Mouse (Mus musculus): ENCODE measurements around the gene Ikzf3. TPM values are rescaled to one million over a fixed set of nuclear protein-coding genes. Genes with fewer than 3 reads are reported as not detected.

Ikzf3 gene
- polyA plus RNA-seq, 1 experiment, result not detected

DNA sequence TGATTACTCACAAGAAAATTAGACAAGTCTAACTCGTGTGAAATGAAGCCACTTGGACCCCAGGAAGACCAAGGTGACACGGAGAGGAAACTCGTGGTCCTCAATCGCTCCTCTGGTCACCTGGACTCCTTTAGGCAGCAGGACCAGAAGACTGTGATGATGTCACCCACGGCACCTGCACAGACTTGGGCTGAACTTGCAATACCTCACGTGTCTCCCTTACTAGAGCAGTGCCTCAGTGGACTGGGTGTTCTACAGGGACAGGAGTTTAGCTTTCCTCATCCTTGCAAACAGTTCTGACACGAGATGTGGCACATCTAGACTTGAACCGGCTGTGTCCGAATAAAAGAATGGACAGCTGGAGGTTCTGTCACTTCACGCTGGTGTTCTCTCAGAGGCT is 63.8 kb downstream of the Ikzf3 start:
- no peak overlapping the region for H3K4me3 ChIP-seq
- H3K4me2 ChIP-seq (ENCODE audit: low read depth), result no peak overlapping the region
- peaks cover 78% of the 10 kb centered on the region for H3K27me3 ChIP-seq (ENCODE audit: control insufficient read depth, insufficient read depth, insufficient read length)
- H3K36me3 ChIP-seq (ENCODE audit: control insufficient read depth, insufficient read depth), result no peaks in the 10 kb centered on the region
- TF ChIP-seq CEBPB (IDR thresholded peaks at IDR 0.05; ENCODE audit: insufficient read depth, poor library complexity, severe bottlenecking) (no peak), POLR2AphosphoS2 (IDR thresholded peaks at IDR 0.05; ENCODE audit: insufficient read length, low read depth) (no peak), POLR2A (IDR thresholded peaks at IDR 0.05; ENCODE audit: insufficient read length, low read depth) (no peak), MYOD1 (IDR thresholded peaks at IDR 0.05; ENCODE audit: control insufficient read depth in 1 of 3, insufficient read length in 2 of 3, low read depth in 2 of 3) (no peak)
- H3ac ChIP-seq (ENCODE audit: control insufficient read depth, insufficient read length), result no peak overlapping the region
- H3K79me2 ChIP-seq (ENCODE audit: control insufficient read depth, insufficient read depth), result no peaks in the 10 kb centered on the region

DNA sequence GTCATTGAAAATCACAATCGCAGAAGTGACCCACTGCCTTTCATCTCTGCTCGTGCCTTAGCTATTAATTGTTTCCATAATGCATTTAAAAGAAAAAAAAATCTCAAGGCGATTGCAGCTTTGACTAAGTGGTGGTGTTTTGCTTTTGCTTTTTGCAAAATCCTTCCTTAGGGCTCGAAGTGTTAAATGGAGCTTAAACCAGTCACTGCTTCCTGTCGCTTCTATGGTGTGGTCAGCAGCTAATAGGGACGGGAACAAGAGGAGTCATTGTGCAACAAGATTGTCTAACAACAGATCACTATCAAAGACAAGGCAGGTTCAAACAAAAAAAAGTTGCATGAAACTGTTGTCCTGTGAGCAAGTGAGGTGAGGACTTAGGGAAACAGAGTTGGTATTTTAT is 64.6 kb downstream of the Ikzf3 start:
- no peak overlapping the region for H3ac ChIP-seq (ENCODE audit: control insufficient read depth, insufficient read length)
- TF ChIP-seq E2F4 (IDR thresholded peaks at IDR 0.05; ENCODE audit: insufficient read depth) (no peak), USF1 (IDR thresholded peaks at IDR 0.05; ENCODE audit: low read depth) (no peak), REST (IDR thresholded peaks at IDR 0.05; ENCODE audit: insufficient read depth, insufficient read length) (no peak), POLR2A (IDR thresholded peaks at IDR 0.05; ENCODE audit: insufficient read length, low read depth) (no peak), MAX (IDR thresholded peaks at IDR 0.05; ENCODE audit: low read depth) (no peak), MYOG (IDR thresholded peaks at IDR 0.05; ENCODE audit: control insufficient read depth in 1 of 3, insufficient read depth in 1 of 3, insufficient read length in 2 of 3, low read depth in 2 of 3) (no peak), TCF3 (IDR thresholded peaks at IDR 0.05; ENCODE audit: insufficient read length, low read depth) (no peak), POLR2AphosphoS2 (IDR thresholded peaks at IDR 0.05; ENCODE audit: insufficient read length, low read depth) (no peak), SRF (IDR thresholded peaks at IDR 0.05; ENCODE audit: control insufficient read depth, insufficient read length, low read depth) (no peak), MYOD1 (IDR thresholded peaks at IDR 0.05; ENCODE audit: control insufficient read depth in 1 of 3, insufficient read length in 2 of 3, low read depth in 2 of 3) (no peak), TCF12 (IDR thresholded peaks at IDR 0.05; ENCODE audit: insufficient read depth, poor library complexity, severe bottlenecking) (no peak), CEBPB (IDR thresholded peaks at IDR 0.05; ENCODE audit: insufficient read depth, poor library complexity, severe bottlenecking) (no peak)

DNA sequence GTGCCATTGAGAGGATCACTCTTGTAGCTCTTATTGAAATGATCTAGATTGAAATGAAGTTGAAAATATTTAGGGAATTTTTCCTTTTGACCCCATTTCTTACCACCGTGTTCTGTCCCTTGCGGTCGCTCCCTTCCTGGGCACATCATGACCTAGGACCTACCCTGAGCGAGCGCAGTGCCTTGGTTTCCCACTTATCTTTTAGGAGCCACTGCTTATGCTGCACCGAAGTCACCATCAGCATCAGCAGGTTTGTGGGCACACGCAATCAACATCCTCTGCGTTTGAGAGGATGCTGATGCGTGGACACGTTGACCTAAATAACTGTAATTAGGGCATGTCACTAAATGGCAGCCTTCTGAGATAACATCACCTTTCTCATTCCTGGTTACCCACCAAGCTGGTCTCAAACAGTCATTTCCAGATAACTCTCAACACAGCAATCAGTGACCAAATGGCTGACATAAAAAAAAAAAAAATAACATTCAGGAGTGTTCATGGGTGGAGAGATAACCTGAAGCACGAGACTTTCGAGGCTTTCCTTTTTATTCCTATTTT is 65.8 kb downstream of the Ikzf3 start:
- Histone ChIP-seq H3K36me3 (ENCODE audit: control insufficient read depth, insufficient read depth) (no peaks in the 10 kb centered on the region), H3K4me3 (no peak overlapping the region), H3ac (ENCODE audit: control insufficient read depth, insufficient read length) (no peak overlapping the region), H3K27me3 (ENCODE audit: control insufficient read depth, insufficient read depth, insufficient read length) (peaks cover 71% of the 10 kb centered on the region), H3K79me2 (ENCODE audit: control insufficient read depth, insufficient read depth) (no peaks in the 10 kb centered on the region), H3K4me2 (ENCODE audit: low read depth) (no peak overlapping the region)
- TF ChIP-seq POLR2AphosphoS2 (IDR thresholded peaks at IDR 0.05; ENCODE audit: insufficient read length, low read depth) (no peak), POLR2A (IDR thresholded peaks at IDR 0.05; ENCODE audit: insufficient read length, low read depth) (no peak), SRF (IDR thresholded peaks at IDR 0.05; ENCODE audit: control insufficient read depth, insufficient read length, low read depth) (no peak), USF1 (IDR thresholded peaks at IDR 0.05; ENCODE audit: low read depth) (no peak), MAX (IDR thresholded peaks at IDR 0.05; ENCODE audit: low read depth) (no peak), MYOG (IDR thresholded peaks at IDR 0.05; ENCODE audit: control insufficient read depth in 1 of 3, insufficient read depth in 1 of 3, insufficient read length in 2 of 3, low read depth in 2 of 3) (no peak), MYOD1 (IDR thresholded peaks at IDR 0.05; ENCODE audit: control insufficient read depth in 1 of 3, insufficient read length in 2 of 3, low read depth in 2 of 3) (no peak), REST (IDR thresholded peaks at IDR 0.05; ENCODE audit: insufficient read depth, insufficient read length) (no peak), TCF3 (IDR thresholded peaks at IDR 0.05; ENCODE audit: insufficient read length, low read depth) (no peak), CEBPB (IDR thresholded peaks at IDR 0.05; ENCODE audit: insufficient read depth, poor library complexity, severe bottlenecking) (no peak), TCF12 (IDR thresholded peaks at IDR 0.05; ENCODE audit: insufficient read depth, poor library complexity, severe bottlenecking) (no peak), E2F4 (IDR thresholded peaks at IDR 0.05; ENCODE audit: insufficient read depth) (no peak)

More for the DNA sequence above, 64.6 kb downstream of the Ikzf3 start:
- Histone ChIP-seq H3K27me3 (ENCODE audit: control insufficient read depth, insufficient read depth, insufficient read length) (peaks cover 80% of the 10 kb centered on the region), H3K4me3 (no peak overlapping the region), H3K79me2 (ENCODE audit: control insufficient read depth, insufficient read depth) (no peaks in the 10 kb centered on the region), H3K4me2 (ENCODE audit: low read depth) (no peak overlapping the region), H3K36me3 (ENCODE audit: control insufficient read depth, insufficient read depth) (no peaks in the 10 kb centered on the region)

DNA sequence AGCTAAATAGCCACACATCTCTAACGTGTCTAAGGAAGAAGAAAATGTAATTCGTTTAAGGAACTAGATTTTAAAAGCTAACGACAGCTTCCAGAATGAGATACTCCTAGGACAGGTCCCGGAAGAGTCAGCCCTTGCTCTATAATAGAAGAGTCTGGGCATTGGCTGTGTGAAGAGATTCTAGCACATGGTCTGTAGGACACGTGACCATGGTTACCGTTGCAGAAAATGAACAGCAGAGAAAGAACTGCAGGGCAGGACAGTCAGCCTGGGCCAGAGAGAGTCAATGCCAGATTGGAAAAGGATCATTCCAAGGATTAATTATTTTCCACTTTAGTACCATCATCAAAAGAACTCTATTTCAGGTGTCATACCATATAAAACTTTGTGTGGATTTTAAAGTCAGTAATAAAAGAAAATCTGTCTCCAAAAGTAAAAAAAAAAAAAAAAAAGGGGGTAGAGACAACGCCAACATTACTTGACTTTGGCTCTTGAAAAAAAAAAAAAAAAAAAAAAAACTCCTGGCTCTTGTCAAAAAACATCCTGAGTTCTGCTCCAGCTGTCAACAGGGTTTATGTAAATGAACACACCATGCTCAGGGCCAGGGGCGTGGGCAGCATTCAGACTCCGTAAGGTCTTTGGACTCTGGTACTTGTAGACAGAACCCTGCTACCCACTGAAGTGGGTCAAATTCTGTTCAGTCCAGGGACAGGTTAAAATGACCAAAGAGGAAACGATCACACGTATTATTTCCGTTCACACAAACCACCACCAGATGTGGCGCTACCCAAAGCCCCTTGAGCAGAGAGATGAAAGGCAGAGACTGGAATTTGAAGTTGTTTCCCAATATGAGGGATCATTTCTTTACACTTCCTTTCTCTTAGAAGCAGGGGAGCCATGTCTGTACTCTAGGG is 66.5 kb downstream of the Ikzf3 start:
- no peak overlapping the region for H3K4me3 ChIP-seq
- H3K27me3 ChIP-seq (ENCODE audit: control insufficient read depth, insufficient read depth, insufficient read length), result peaks cover 69% of the 10 kb centered on the region
- H3K36me3 ChIP-seq (ENCODE audit: control insufficient read depth, insufficient read depth), result no peaks in the 10 kb centered on the region
- no peak overlapping the region for H3K4me2 ChIP-seq (ENCODE audit: low read depth)
- TF ChIP-seq CEBPB (IDR thresholded peaks at IDR 0.05; ENCODE audit: insufficient read depth, poor library complexity, severe bottlenecking) (no peak), E2F4 (IDR thresholded peaks at IDR 0.05; ENCODE audit: insufficient read depth) (no peak), MAX (IDR thresholded peaks at IDR 0.05; ENCODE audit: low read depth) (no peak), POLR2AphosphoS2 (IDR thresholded peaks at IDR 0.05; ENCODE audit: insufficient read length, low read depth) (no peak), SRF (IDR thresholded peaks at IDR 0.05; ENCODE audit: control insufficient read depth, insufficient read length, low read depth) (no peak), USF1 (IDR thresholded peaks at IDR 0.05; ENCODE audit: low read depth) (no peak), TCF3 (IDR thresholded peaks at IDR 0.05; ENCODE audit: insufficient read length, low read depth) (no peak), REST (IDR thresholded peaks at IDR 0.05; ENCODE audit: insufficient read depth, insufficient read length) (no peak), TCF12 (IDR thresholded peaks at IDR 0.05; ENCODE audit: insufficient read depth, poor library complexity, severe bottlenecking) (no peak), MYOG (IDR thresholded peaks at IDR 0.05; ENCODE audit: control insufficient read depth in 1 of 3, insufficient read depth in 1 of 3, insufficient read length in 2 of 3, low read depth in 2 of 3) (no peak), MYOD1 (IDR thresholded peaks at IDR 0.05; ENCODE audit: control insufficient read depth in 1 of 3, insufficient read length in 2 of 3, low read depth in 2 of 3) (no peak), POLR2A (IDR thresholded peaks at IDR 0.05; ENCODE audit: insufficient read length, low read depth) (no peak)
- no peaks in the 10 kb centered on the region for H3K79me2 ChIP-seq (ENCODE audit: control insufficient read depth, insufficient read depth)
- no peak overlapping the region for H3ac ChIP-seq (ENCODE audit: control insufficient read depth, insufficient read length)
